Mouse (Mus musculus): ENCODE measurements at regions not wholly inside any gene's neighbourhood (a gene's known extent, or its start where the extent isn't known, plus 50 kb on each side); places are given as distances from the start of the nearest gene placed in this dataset.
A peak's percentile ranks its signal among the peaks of the same experiment; 100 is the strongest.

DNA sequence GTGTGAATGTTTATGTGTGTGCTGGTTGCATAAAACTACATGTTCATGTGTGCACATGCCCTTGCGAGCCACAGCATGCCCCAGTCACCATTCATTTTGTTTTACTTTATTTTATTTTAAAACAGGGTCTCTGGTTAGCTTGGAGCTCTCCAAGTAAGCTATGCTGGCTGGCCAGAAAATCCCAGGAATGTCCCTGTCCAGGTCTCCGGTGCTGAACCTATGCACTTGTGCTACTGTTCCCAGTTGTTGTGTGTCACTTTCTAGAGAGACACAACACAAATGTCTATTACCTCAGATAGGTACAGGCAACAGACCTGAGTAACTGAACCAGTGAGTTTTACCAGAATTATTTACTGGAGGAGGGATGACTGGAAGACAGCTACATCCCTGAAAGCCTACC is 530.4 kb upstream of the Castor2 start:
- DNase-seq (ENCODE audit: low spot score in 2 of 2): no peak

DNA sequence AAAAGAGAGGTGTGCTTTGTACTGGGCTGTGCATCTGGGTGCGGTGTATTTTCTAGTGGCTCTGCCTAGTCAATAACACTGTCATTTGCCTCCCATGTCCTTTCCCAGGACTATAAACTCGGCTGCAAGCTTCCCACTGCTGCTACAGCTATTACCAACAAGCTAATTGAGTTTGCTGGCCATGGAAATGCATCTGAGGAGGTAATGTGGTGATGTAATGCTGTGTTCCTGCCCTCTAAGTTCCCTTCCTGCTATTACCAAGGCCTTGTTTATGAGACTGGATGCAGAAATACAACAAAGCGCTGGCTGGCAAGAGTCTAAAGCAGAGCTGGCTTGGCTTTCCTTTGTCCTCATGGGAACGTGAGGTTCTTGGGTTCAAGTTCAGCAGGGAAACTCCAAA is 533.0 kb upstream of the Castor2 start:
- no peak for DNase-seq (ENCODE audit: low spot score in 2 of 2)

DNA sequence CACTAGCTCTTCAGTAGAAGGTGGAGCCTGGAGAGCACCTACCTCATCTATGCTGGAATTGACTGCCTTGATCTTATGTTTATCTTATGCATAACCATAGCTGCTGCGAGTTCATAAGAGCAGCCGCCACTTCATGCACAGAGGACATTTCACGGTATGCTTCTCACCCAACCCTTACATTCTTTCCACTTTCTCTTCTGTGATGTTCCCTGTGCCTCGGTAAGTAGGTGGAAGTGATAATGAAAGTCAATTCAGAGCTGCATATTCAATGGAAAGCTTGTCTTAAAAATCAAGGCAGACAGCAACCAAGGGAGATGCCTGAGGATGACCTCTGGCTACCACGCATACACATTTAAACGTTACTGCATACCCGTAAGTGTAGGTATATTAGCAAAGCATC is 548.9 kb upstream of the Castor2 start:
- DNase-seq (ENCODE audit: low spot score in 2 of 2): no peak

DNA sequence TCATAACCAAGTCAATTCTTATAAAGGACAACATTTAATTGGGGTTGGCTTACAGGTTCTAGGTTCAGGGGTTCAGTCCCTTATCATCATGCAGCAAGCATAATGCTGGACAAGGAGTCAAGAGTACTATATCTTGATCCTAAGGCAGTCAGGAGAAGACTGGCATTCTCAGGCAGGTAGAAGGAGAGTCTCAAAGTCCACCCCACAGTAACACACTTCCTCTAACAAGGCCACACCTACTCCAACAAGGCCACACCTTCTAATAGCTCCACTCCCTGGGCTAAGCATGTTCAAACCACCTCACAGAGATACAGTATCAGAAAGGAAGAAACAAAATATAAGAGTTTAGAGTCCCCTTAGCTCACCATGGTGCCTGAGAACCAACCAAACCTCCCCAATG is 557.3 kb upstream of the Castor2 start:
- no peak for DNase-seq (ENCODE audit: low spot score in 2 of 2)

DNA sequence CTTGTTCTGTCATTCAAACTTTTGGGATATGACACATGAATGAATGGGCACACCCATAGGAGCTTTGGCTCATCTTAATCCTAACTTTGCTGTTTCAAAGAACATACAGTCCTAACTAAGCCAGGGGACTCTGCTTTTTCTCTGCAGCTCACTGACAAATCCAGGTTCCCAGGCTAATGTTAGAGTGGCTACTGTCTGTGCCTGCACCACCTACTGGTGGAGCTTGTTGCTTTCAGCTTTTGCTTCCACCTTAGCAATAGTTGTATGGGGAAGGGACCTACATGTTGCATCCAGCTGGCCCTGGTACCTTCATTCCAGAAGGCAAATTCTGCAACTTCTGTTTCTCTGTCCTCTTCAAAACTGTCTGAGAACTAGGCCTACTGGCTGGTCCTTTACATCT is 566.8 kb upstream of the Castor2 start:
- DNase-seq (ENCODE audit: low spot score in 2 of 2): peak in 1 of 2 experiments; percentile 9

DNA sequence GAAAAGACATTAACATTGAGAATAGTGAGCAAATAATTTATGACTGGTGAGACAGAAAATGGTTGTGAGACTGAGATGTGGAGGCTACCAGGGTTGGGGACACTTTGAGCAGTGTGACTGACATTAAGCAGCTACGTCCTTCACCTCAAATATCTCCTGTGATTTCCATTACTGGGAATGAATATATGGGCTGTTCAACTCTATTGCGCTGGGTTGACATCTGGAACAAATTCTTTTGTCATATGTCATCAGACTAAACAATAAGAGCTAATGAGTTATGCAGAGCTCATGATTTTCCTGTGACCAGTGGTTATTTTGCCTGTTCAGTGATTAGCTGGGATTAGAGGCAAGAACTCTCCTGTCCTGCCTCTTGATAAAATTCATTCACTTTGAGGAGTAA is 593.9 kb upstream of the Castor2 start:
- DNase-seq (ENCODE audit: low spot score in 2 of 2): no peak

DNA sequence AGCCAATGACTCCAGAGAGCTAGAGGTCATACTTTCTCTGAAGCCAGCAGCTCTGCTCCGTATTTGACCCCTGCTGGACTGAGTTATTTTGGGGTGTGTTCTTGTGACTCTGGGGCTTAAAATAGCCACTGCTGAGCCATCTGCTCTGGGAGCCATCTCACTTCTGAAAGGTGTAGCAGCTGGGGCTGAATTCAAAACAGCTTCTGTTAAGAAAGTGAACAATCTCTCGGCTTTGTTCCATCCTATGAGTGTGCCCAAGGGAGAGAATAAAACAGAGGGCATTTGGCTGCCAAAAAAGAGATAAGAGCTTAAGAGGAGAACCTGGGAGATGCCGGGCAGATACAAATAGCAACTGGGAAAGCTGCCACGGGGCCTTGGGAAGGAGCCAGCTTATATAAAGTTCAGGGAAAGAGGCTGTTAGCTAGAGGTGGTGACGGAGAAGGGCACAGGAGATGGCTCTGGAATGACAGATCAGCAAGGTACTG is 611.7 kb upstream of the Castor2 start:
- peak; percentile 56 to 73 for DNase-seq (ENCODE audit: low spot score in 2 of 2)

DNA sequence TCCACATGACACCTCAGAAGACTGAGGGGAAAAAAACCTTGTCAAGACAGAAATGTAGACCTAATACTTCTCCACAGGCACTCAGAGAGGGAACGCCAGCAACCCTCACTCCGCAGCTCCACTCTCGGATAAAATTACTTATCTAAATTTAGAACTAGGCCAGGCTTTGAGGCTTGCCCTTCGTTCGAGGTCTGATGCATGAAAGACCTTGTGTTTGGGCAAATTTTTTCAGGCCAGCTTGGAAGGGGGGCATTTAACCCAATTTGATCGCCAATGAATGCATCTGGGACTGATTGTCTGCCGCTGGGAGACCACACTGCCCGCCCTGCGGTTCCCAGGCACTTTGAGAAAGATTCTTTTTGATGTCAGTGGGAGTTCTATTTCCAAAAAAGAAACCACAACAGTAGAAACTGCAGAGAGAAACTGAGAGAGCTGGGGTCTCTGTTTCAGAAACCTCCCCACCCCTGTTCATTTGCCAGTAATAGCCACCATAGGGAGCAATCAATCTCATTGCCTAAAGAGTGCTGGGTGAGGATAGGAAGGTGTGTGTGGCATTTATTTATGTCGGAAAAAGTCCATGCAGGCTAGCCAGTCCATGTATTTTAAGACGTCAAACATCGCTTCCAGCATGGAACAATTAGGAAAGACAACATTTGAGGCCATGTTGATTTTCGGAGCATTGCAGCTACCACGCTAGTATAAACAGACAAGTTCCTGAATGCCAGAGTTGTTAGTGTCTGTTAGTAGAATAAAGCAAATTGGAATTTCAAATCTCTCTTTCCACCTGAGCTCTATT is 617.0 kb upstream of the Castor2 start:
- DNase-seq (ENCODE audit: low spot score in 2 of 2): peak; percentile 40 to 74

DNA sequence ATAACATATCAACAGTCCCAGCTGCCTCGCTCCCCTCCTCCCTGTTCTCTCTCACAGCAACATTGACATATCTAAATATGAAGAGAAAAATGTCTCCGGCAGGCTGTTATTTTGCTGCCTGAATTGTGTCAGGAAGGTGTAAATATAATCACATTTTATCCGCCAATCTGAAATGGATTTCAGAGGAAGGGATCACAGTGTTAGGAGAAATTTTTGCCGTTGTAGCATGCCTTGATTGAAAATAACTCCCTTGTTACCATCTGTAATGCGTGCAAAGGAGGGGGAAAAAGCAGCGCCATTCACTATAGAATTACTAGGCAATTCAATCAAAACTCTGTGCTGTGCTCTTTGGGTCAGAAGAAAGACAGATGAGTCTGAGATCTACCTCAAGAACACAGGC is 620.3 kb upstream of the Castor2 start:
- DNase-seq (ENCODE audit: low spot score in 2 of 2): no peak

DNA sequence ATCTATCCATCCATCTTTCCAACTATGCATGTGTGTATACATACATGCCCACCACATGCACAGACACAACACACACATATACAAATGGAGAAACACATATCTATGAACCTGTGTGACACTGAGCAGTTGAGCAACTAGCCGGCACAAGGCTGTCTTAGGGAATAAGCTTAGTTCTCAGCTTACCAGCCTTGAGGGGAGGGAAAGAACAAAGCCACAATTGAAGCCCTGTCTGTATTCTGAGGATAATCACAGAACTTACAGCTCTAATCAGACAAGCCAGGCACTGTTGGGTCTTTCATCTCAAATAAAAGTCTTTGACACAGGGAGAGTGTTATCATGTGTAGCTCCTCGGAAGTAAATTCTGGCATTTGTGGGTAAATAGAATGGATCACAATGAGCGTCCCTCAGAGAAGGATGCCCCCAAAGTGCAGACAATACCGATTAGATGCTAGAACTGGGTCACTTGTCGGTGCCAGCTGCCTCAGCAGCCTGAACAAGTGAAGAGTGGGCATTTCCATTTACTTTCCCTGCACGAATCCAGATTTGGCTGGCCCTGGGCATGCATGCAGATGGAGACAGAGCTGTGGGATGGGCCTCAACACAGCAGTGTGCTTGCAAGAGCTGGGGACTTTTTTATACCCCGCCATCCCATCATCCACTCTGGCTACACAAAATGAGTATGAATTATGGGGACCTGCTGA is 646.0 kb upstream of the Castor2 start:
- peak; percentile 71 to 73 for DNase-seq (ENCODE audit: low spot score in 2 of 2)

DNA sequence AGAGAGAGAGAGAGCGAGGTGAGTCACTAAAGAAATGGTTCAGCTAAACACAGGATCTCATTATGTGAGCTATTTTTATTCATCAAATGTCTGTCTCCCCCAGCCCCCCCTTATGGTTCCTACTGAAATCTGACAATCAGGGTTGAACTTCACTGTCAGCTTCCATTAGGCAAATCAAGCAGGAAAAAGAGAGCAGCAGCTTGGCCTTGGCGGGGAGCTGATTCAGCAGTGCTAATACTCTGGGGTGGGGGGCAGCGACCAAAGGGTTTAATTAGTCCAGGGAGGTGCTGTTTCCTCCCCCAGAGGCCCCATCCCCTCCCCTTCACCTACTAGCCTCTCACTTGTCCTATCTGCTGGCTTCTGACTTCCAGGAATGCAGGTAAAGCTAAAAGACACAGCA is 649.6 kb upstream of the Castor2 start:
- DNase-seq (ENCODE audit: low spot score in 2 of 2): no peak

DNA sequence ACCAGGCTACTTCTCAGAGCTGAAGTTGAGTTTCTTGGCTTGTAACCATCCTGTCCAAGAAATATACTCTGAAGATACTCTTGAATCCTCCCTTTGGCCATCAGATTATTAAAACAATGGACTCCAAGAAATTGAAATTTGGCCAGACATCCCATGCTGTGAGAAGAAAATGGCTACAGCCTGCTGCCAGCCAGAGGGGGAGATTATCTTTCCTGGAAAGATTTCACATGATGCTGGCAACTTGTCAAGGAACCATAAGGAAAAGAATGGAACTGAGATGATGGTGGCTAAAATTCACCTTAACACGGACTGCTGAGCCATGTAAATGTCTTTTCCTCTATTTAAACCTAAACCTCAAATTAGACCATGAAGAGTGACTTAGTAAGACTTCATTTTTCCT is 698.7 kb upstream of the Castor2 start:
- no peak for DNase-seq (ENCODE audit: low spot score in 2 of 2)

DNA sequence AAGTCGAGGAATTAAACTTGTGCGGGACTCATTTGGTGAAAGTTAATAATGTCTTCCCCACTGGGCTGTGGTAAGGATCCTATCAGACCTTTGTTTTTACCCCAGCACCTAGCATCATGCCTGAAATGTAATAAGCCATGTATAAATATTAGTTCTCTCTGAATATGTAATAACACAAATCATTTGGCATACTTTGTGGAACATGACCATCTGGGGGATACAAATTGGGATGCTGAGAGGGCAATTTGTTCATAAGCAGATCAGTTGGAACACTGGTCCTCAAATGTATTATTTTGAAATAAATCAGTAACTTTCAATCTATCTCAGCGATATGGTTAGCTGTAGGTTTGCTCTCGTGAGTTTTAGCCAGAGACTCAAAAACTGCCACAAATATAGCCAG is 709.6 kb upstream of the Castor2 start:
- no peak for DNase-seq (ENCODE audit: low spot score in 2 of 2)

DNA sequence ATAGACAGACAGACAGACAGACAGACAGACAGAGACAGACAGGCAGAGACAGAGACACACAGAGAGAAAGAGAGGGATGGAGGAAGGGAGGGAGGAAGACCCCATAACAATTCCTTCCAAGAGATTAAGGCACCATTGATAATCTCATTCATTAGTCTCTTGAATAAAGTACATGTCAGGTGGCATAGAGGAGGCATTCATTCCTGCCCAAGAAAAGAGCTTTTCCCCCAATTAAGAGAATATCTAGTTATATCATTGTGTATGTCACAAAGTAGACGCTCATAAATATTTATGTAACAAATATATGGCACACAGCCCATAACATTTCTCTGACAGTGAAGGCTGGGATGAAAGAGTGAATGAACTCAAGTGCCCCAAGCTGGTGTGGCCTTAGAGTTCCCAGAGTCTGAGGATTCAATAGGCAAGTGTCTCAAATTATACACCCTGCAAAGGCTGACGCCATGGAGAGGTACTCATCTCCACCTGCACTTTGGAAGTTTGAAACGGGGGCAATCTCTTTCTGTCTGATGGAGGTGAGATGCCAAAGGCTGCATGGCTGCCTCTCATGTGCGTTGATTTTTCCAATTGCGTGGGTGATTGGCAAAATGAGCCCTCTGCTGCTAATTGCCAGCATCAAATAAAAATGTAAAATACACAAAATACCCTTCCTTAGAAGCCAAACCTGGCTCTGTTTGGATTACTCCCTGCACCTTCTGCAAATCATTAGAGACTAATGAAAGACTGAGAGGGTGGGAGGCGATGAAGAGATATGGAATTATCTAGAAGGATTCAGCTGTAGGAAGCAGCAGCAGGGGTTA is 710.3 kb upstream of the Castor2 start:
- DNase-seq (ENCODE audit: low spot score in 2 of 2): peak in 1 of 2 experiments; percentile 6

DNA sequence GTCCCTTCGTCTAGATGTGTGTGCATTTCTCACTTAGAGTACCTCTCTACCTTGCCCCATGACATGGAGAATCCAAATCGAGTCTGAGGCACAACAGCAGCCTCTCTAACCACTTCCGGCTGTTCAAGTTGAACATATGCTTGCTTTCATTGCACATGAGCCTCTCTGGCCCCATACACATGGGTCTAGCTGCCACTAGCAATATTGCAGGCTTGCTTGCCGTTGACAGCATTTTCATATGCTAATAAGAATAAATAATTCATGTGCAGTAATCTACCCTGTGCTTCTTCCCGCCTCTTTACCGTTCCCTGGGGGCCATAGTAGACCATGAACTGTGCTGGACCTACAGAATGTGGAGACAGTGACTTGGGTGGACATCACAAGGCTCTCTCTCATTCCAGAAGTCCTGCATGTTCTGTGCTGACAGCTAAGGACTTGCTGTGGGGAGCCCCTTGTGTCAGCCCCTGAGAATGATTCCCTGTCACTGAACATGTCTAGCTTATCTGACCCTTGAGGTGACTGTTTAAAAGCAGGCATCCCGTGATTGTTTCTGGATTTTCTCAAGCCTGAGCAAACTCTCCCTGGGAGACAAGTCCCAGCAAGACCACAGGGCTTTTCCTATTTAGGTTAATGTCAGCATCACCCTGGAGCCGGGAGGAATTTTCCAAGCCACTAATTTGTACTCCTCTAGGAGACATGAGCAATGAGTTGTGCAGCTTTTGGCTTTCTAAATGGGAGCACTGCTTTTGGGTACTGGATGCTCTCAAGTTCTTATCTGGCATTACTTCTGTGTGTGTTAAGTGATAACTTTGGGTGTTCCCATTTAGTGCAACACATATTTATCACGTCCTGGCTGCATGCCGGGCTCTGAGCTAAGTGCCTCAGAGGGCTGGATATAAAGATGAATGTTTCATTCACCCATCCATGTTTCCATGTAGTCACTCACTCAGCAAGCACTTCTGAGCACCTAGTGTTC is 713.8 kb upstream of the Castor2 start:
- no peak for DNase-seq (ENCODE audit: low spot score in 2 of 2)

DNA sequence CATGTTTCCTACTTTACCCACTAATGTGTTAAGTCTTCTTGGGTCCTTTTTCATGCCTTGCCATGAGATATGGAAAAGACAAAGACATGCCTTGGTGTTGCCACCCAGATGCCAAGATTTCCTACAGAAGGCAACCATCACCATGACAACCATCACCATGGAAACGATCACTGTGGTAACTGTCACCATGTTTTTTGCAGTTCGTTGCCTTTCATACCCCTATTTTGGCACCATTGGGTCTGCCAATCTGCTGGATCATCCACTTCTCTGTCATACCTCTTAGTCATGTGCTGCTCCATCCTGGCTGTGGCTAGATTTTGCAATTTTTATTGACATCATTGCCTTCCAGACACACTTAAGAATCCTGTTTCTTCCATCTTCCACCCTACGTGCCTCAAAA is 733.7 kb upstream of the Castor2 start:
- DNase-seq (ENCODE audit: low spot score in 2 of 2): peak; percentile 80 to 82

DNA sequence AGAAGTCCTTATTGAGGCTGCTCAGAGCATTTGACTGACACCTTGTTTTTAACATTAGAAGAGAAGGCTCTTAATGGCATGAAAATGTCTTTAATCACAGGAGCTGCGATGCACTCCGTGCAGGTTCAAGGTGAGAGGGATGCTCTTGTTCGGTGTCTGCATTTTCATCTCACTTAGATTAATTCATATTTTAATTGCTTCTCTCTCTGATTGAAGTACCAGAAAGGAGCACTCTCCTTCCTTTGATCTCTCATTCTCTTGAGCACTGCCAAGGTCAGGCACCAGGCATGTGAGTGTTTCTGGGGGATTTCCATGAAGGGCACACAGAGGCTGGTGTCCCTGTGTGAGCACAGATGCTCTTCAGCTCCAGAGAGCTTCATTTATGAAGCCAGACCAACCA is 752.0 kb upstream of the Castor2 start:
- DNase-seq (ENCODE audit: low spot score in 2 of 2): no peak

DNA sequence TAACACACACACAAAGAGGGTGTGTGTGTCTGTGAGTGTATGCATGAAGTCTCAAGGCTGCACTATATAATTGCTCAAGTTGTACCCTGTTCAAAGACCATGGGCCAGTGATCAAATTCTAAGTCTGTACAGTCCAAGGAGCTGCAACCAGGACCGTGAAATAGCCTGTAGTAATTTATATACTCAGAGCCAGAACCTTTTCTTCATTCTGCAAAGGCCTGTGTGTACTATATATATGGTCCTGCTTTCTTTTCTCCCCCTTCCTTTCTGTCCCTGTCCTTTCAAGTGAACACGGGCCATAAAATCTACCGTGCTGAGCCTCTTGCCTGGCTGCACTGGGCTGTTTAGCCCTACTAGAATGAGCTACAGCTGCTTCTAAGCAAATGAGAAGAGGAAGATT is 757.5 kb upstream of the Castor2 start:
- DNase-seq (ENCODE audit: low spot score in 2 of 2): no peak

DNA sequence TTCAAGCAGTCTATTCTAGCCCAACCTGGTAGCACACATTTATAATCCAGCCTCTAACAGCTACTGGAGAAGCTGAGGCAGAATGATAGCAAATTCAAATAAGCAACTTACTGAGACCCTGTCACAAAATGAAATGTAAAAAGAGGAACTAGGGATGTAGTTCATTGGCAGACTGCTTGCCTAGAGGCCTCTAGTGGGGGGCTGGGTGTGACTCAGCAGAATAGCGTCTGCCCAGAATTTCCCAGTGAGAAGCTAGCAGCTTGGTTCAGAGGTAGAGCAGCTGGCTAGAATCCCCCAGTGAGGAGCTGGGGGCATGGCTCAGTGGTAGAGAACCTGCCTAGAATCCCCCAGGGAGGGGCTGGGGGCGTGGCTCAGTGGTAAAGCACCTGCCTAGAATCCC is 777.5 kb upstream of the Auts2 start:
- peak in 1 of 2 experiments; percentile 20 for DNase-seq (ENCODE audit: low spot score in 2 of 2)

DNA sequence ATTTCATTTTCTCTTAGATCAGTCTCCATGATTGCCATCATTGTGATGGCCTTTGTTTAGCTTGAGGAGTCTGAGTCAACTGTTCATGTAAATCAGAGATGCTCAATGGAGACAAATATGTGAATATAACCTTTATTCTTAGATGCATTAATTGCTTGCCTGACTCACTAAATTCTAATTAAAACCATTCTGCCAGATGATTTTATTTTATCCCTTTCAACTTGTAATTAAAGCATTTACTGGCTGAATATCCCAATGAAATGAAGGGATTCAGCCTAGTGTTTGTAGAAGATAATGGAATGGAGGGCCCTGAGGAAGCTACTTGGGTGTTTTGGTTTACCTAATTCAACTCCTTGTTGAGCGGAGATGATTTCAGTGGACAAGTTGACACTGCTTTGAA is 777.1 kb upstream of the Auts2 start:
- no peak for DNase-seq (ENCODE audit: low spot score in 2 of 2)

DNA sequence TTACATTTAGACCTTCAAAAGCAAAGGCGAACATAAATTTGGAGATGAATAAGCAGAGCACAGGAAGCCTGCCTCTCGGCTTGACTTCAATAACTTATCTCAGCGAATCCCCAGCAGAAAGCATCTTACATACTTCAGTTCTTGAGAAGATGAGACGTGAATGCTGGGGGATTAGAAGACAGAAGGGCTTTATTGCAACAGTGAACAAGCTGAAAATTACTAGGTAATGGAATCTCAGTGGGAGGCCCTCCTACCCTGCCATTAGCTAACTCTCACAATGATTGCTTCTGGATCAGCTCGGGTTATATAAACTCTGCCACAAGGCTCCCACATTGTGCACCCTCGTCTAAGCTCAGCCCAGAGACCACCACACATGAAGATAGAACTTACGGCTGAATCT is 770.9 kb upstream of the Auts2 start:
- no peak for DNase-seq (ENCODE audit: low spot score in 2 of 2)

All from layer of hippocampus, adult 8-10 months (tissue).